Mouse (Mus musculus): ENCODE results near the gene Olfr1415.
"Not testable (repeated sequence)": the region's sequence is repeated elsewhere in the genome, so short reads cannot be mapped to it uniquely, and the experiment has no call there.

Gene Olfr1415

DNA sequence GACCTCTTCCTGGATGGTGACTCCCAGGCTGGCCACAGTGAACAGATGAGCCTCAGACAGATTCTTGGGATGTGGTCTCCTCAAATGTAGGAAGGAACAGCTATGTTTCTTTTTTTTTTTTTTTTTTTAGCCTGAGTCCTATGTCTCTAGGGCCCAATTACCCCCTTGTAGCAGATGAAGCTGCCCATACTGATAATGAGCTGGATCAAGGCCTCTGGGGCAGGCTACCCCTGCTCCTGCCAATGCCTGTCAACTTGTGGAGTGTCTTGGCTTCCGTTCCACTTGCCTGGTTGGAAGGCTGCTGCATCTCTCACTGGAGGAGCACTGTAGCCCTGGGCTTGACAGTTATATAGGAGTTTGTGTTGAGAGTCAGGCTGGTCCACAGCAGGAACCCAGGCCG lies at the start of gene Olfr1415:
Gene Olfr1415, minus strand, starts transcription at position 101 of the 400 bp plus-strand sequence.
- Histone ChIP-seq H3K36me3 (ENCODE audit: insufficient read depth, low read length) (no peaks in the 10 kb centered on the region), H3K9me3 (ENCODE audit: low read length) (no peaks in the 10 kb centered on the region), H3K4me3 (replicated peaks; ENCODE audit: low read length) (no peak within 1 kb of the TSS), H3K27me3 (ENCODE audit: insufficient read depth, low read length) (no peaks in the 10 kb centered on the region), H3K4me1 (replicated peaks; ENCODE audit: low read depth, low read length) (no peaks in the 10 kb centered on the region)
- no peak for TF ChIP-seq NANOG (IDR thresholded peaks at IDR 0.05; ENCODE audit: borderline replicate concordance, low read length)
- TF ChIP-seq POU5F1 (IDR thresholded peaks at IDR 0.05; ENCODE audit: borderline replicate concordance, low read length): no peak
- no peak for TF ChIP-seq CTCF (conservative IDR thresholded peaks at IDR 0.05; ENCODE audit: low read length)

DNA sequence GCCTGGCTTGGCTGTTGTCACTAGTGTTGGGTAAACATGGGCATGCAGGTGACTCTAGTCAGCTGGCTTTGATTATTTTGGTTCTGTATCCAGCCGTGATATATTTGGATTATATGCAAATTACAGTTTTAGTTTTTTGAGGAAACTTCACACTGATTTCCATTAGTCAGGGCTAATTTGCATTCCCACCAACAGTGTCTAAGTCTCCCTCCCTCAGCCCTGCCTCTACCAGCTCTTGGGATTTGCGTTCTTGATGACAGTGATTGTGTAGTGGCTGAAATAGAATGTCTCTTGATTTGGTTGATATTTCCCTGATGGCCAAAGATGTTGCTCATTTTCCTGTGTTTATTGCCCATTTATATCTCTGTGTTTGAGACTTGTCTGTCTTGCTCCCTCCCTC lies 43.2 kb upstream of the Olfr1415 start:
- no peaks in the 10 kb centered on the region for H3K36me3 ChIP-seq (ENCODE audit: insufficient read depth, low read length)
- no peak for TF ChIP-seq NANOG (IDR thresholded peaks at IDR 0.05; ENCODE audit: borderline replicate concordance, low read length)
- no peak for TF ChIP-seq POU5F1 (IDR thresholded peaks at IDR 0.05; ENCODE audit: borderline replicate concordance, low read length)
- no peak for TF ChIP-seq CTCF (conservative IDR thresholded peaks at IDR 0.05; ENCODE audit: low read length)

DNA sequence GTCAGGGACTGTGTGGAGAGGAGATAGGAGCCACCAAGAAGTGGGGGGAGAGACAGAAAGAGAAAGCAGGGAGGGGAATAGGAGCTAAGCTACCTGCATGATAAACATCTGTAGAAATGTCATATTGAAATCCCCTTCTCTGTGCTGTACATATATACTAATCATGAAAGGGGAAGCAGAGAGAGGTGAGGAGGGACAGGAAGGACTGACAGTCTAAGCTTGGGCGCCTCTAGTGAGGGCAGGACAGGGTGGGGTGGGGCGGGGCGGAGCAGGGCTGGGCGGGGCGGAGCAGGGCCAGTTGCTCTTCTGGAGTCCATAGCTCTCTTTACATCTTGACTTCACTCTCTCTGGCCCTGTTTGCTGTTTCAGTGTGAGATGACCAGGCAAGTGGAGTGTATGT lies 41.1 kb upstream of the Olfr1415 start:
- H3K4me3 ChIP-seq (replicated peaks; ENCODE audit: low read length): no peak overlapping the region
- TF ChIP-seq CTCF (conservative IDR thresholded peaks at IDR 0.05; ENCODE audit: low read length): no peak
- no peak for TF ChIP-seq POU5F1 (IDR thresholded peaks at IDR 0.05; ENCODE audit: borderline replicate concordance, low read length)
- no peak for TF ChIP-seq NANOG (IDR thresholded peaks at IDR 0.05; ENCODE audit: borderline replicate concordance, low read length)
- H3K36me3 ChIP-seq (ENCODE audit: insufficient read depth, low read length): no peaks in the 10 kb centered on the region
- no peaks in the 10 kb centered on the region for H3K4me1 ChIP-seq (replicated peaks; ENCODE audit: low read depth, low read length)
- no peaks in the 10 kb centered on the region for H3K27me3 ChIP-seq (ENCODE audit: insufficient read depth, low read length)
- H3K9me3 ChIP-seq (ENCODE audit: low read length): peaks cover 10% of the 10 kb centered on the region

More for the DNA sequence above, 43.2 kb upstream of the Olfr1415 start:
- Histone ChIP-seq H3K27me3 (ENCODE audit: insufficient read depth, low read length) (no peaks in the 10 kb centered on the region), H3K4me3 (replicated peaks; ENCODE audit: low read length) (no peak overlapping the region), H3K4me1 (replicated peaks; ENCODE audit: low read depth, low read length) (no peaks in the 10 kb centered on the region), H3K9me3 (ENCODE audit: low read length) (peaks cover 10% of the 10 kb centered on the region)

DNA sequence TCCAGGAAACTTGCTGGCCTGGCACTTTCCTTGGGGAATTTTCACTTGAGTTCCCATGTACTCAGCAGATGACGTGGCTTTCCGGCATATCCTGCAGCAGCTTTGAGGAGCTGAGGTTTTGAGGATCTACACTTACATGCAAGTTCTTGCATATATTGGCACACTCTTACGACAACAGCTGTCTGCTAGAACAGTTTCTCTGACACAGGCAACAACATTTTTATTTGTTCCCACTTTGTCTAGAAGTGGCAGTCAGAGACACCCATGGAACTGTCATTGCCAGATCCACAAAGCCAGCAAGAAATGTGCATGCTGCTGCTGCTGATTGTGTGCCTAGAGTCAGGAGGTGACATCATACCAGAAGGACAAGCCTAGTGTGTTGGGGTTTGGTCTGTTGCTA lies 27.9 kb upstream of the Olfr1415 start:
- Histone ChIP-seq H3K4me1 (replicated peaks; ENCODE audit: low read depth, low read length) (peaks cover 10% of the 10 kb centered on the region), H3K9me3 (ENCODE audit: low read length) (peaks cover 4% of the 10 kb centered on the region), H3K36me3 (ENCODE audit: insufficient read depth, low read length) (no peaks in the 10 kb centered on the region), H3K27me3 (ENCODE audit: insufficient read depth, low read length) (peaks cover 4% of the 10 kb centered on the region; the same call in 1 of the 2 replicates), H3K4me3 (replicated peaks; ENCODE audit: low read length) (no peak overlapping the region)
- TF ChIP-seq CTCF (conservative IDR thresholded peaks at IDR 0.05; ENCODE audit: low read length) (no peak), NANOG (IDR thresholded peaks at IDR 0.05; ENCODE audit: borderline replicate concordance, low read length) (no peak), POU5F1 (IDR thresholded peaks at IDR 0.05; ENCODE audit: borderline replicate concordance, low read length) (no peak)

DNA sequence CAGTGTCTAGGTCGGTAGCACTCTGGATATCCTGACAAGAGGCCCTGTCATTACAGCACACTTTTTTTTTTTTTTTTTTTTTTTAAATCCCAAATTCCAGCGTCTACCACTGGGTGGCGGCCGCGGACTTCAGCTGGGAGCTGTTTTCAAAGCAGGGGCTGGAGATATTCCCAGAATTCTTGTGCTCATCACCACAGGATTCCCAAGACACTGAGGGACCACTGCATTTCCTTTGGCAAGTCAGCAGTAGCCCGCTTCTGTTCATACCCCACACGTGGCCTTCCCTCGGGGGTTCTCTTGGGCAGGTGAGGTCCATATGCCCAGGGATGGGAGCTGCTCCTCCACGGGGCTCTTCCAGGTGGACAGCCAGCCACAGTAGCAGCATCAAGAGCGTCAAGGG lies 25.5 kb upstream of the Olfr1415 start:
- Histone ChIP-seq H3K27me3 (ENCODE audit: insufficient read depth, low read length) (peaks cover 11% of the 10 kb centered on the region; the same call in 1 of the 2 replicates), H3K4me3 (replicated peaks; ENCODE audit: low read length) (no peak overlapping the region), H3K36me3 (ENCODE audit: insufficient read depth, low read length) (no peaks in the 10 kb centered on the region), H3K4me1 (replicated peaks; ENCODE audit: low read depth, low read length) (peaks cover 10% of the 10 kb centered on the region), H3K9me3 (ENCODE audit: low read length) (peaks cover 4% of the 10 kb centered on the region)
- no peak for TF ChIP-seq POU5F1 (IDR thresholded peaks at IDR 0.05; ENCODE audit: borderline replicate concordance, low read length)
- peak; percentile 74 for TF ChIP-seq CTCF (conservative IDR thresholded peaks at IDR 0.05; ENCODE audit: low read length)

DNA sequence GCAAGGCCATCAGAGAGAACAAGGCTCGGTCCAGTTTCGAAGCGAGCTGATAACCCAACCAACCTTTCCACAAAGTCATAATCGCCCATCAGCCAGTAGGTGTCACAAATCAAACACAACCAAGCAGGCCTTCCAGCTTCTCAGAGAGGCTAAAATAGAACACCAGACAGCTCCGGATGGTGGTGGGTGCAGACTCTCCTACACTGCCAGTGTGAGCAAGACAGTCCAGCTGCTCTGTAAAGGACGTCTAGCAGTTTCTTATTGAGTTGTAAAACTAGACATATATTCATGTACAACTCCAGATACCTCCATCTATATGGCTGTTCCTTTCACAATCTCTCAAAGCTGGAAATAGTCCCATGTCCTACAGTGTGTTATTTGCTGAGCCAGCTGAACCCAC lies 23.1 kb upstream of the Olfr1415 start:
- no peak for TF ChIP-seq CTCF (conservative IDR thresholded peaks at IDR 0.05; ENCODE audit: low read length)
- no peak for TF ChIP-seq POU5F1 (IDR thresholded peaks at IDR 0.05; ENCODE audit: borderline replicate concordance, low read length)
- no peak for TF ChIP-seq NANOG (IDR thresholded peaks at IDR 0.05; ENCODE audit: borderline replicate concordance, low read length)
- Histone ChIP-seq H3K4me3 (replicated peaks; ENCODE audit: low read length) (no peak overlapping the region), H3K36me3 (ENCODE audit: insufficient read depth, low read length) (no peaks in the 10 kb centered on the region), H3K4me1 (replicated peaks; ENCODE audit: low read depth, low read length) (peaks cover 10% of the 10 kb centered on the region), H3K27me3 (ENCODE audit: insufficient read depth, low read length) (peaks cover 12% of the 10 kb centered on the region; the same call in 1 of the 2 replicates), H3K9me3 (ENCODE audit: low read length) (no peaks in the 10 kb centered on the region)

DNA sequence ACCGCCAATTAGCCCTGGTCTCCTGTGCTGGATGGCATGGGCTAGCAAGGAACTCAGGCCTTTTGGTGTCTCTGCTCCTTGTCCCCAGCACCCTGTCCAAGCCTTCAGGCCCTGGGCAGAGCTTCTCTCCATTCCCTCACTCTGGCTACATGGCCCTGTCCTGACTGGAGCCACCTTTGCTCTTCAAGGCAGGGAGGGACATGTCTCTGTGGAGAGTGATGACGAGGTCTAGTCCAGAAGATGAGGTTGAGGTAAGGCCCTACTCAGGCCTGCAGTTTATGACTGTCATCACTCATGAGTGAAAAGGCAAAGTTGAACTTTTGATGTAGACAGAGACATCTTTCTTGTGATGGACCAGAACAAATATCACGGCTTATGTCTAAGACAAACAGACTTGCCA lies 22.7 kb upstream of the Olfr1415 start, which contains the start of gene Olfr1414:
Gene Olfr1414, minus strand, starts transcription at position 101 of the 400 bp plus-strand sequence.
- no peak for TF ChIP-seq POU5F1 (IDR thresholded peaks at IDR 0.05; ENCODE audit: borderline replicate concordance, low read length)
- no peak for TF ChIP-seq CTCF (conservative IDR thresholded peaks at IDR 0.05; ENCODE audit: low read length)
- TF ChIP-seq NANOG (IDR thresholded peaks at IDR 0.05; ENCODE audit: borderline replicate concordance, low read length): no peak
- Histone ChIP-seq H3K4me1 (replicated peaks; ENCODE audit: low read depth, low read length) (peaks cover 10% of the 10 kb centered on the region), H3K36me3 (ENCODE audit: insufficient read depth, low read length) (no peaks in the 10 kb centered on the region), H3K4me3 (replicated peaks; ENCODE audit: low read length) (no peak within 1 kb of the TSS), H3K27me3 (ENCODE audit: insufficient read depth, low read length) (0 out of 2 replicates have a peak, but pooled peaks cover 8% of the 10 kb centered on the region), H3K9me3 (ENCODE audit: low read length) (no peaks in the 10 kb centered on the region)

DNA sequence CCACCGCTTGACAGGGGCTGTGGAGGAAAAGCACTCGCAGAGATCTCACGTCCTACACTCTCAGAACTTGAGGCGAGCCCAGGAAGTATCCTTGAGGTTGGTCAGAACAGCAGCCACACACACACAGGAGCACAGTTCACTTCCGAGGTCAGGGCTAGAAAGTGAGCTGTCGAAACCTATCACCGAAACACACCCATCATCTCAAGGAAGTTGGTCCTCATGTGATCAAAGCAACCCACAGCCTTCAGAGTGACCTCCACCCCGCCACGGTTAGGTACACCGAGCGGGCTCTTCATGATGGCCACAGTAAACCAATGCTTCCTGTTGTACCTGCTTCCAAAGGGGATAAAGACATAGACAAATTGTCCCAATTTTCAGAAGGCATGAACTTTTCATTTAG lies 19.5 kb upstream of the Olfr1415 start:
- TF ChIP-seq NANOG (IDR thresholded peaks at IDR 0.05; ENCODE audit: borderline replicate concordance, low read length) (no peak), CTCF (conservative IDR thresholded peaks at IDR 0.05; ENCODE audit: low read length) (no peak), POU5F1 (IDR thresholded peaks at IDR 0.05; ENCODE audit: borderline replicate concordance, low read length) (no peak)
- H3K27me3 ChIP-seq (ENCODE audit: insufficient read depth, low read length): 0 out of 2 replicates have a peak, but pooled peaks cover 8% of the 10 kb centered on the region
- peaks cover 6% of the 10 kb centered on the region for H3K4me1 ChIP-seq (replicated peaks; ENCODE audit: low read depth, low read length)
- H3K9me3 ChIP-seq (ENCODE audit: low read length): no peaks in the 10 kb centered on the region
- H3K4me3 ChIP-seq (replicated peaks; ENCODE audit: low read length): no peak overlapping the region
- no peaks in the 10 kb centered on the region for H3K36me3 ChIP-seq (ENCODE audit: insufficient read depth, low read length)

DNA sequence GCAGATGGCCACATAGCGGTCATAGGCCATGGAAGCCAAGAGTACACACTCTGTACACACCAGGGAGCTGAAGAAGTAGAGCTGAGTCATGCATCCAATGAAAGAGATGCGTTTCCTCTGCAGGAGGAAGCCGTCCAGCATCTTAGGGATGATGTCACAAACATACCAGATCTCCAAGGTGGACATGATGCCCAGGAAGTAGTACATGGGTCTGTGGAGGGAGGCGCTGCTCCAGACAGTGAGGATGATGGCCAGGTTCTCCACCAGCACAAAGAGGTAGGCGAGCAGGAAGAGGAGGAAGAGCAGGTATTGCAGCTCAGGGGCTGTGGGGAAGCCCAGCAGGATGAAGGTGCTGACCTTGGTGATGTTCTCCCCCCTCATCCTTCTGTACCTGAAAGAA lies 15.7 kb upstream of the Olfr1415 start:
- H3K4me3 ChIP-seq (replicated peaks; ENCODE audit: low read length); H3K36me3 ChIP-seq (ENCODE audit: insufficient read depth, low read length); H3K9me3 ChIP-seq (ENCODE audit: low read length); H3K4me1 ChIP-seq (replicated peaks; ENCODE audit: low read depth, low read length); H3K27me3 ChIP-seq (ENCODE audit: insufficient read depth, low read length): not testable (repeated sequence)
